ENCODE assay signal across 8 mouse cellular contexts in the genomic region with DNA sequence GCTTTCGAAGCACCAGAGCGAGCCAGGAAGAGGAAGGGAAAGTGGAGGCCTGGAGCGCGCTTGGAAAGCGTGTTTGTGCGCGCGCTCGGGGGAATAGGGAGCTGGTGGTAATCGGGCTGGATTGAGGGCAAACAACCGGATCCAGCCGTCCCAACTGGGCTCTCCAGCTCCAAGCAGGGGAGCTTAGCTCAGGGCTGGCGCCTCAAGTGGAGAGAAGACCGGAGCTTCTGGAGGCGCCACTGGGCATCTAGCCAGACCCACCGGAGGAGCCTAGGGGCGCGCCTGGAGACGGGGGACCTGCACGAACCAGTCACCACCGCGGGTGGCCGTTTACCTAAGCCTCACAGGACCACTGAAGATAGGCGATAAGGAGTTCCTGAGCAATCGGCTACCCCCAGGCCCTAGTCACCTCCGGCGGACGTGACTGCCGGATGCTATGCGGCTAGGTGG. TPM values are rescaled to one million over a fixed set of nuclear protein-coding genes. Genes with fewer than 3 reads are reported as not detected.
DNase-seq lines count a peak whose midpoint lies in the region; ATAC-seq lines count a peak whose summit lies in the region.

No protein-coding gene starts in this region.

- peak overlapping the region; percentile 43 for H3K4me3 ChIP-seq in embryonic facial prominence, embryonic 10.5 days
- peak overlapping the region; percentile 41 for H3K4me3 ChIP-seq in heart, embryonic 15.5 days
- peak overlapping the region; percentile 35 for H3K4me3 ChIP-seq in limb, embryonic 10.5 days
- H3K4me3 ChIP-seq in midbrain, embryonic 11.5 days (ENCODE audit: low read depth, low read length): 0 out of 2 replicates have a peak overlapping the region, but pooled peaks have one; percentile 5

- H3K27me3 ChIP-seq in embryonic facial prominence, embryonic 10.5 days (replicated peaks; ENCODE audit: low read depth, poor library complexity, severe bottlenecking): peaks cover 100% of the 10 kb centered on the region
- peaks cover 52% of the 10 kb centered on the region for H3K27me3 ChIP-seq in heart, embryonic 15.5 days
- H3K27me3 ChIP-seq in limb, embryonic 10.5 days (ENCODE audit: low read depth, poor library complexity, severe bottlenecking): peaks cover 100% of the 10 kb centered on the region
- peaks cover 82% of the 10 kb centered on the region for H3K27me3 ChIP-seq in midbrain, embryonic 11.5 days (ENCODE audit: control insufficient read depth, insufficient read depth, low read length)

- no peaks in the 10 kb centered on the region for H3K36me3 ChIP-seq in embryonic facial prominence, embryonic 10.5 days (replicated peaks)
- no peaks in the 10 kb centered on the region for H3K36me3 ChIP-seq in heart, embryonic 15.5 days
- H3K36me3 ChIP-seq in limb, embryonic 10.5 days: no peaks in the 10 kb centered on the region
- no peaks in the 10 kb centered on the region for H3K36me3 ChIP-seq in midbrain, embryonic 11.5 days (ENCODE audit: control insufficient read depth, insufficient read depth, low read length)

- DNase-seq in right cerebral cortex, postnatal 10 days (ENCODE audit: low spot score in 2 of 2): peak; percentile 47 to 64
- no peak for DNase-seq in right cerebral cortex, postnatal 36 days (ENCODE audit: low spot score in 2 of 2)
- DNase-seq in embryonic facial prominence, embryonic 10.5 days (ENCODE audit: low spot score): peak; percentile 49
- DNase-seq in limb, embryonic 10.5 days (ENCODE audit: low spot score): peak; percentile 56
- DNase-seq in midbrain, embryonic 11.5 days (ENCODE audit: low spot score, missing footprints): peak; percentile 90
- DNase-seq in thymus, postnatal 4 days: peak; percentile 55
- no peak for DNase-seq in layer of hippocampus, adult 9-11 months

- H3K4me1 ChIP-seq in embryonic facial prominence, embryonic 10.5 days: peaks cover 80% of the 10 kb centered on the region
- H3K4me1 ChIP-seq in heart, embryonic 15.5 days (replicated peaks): peaks cover 42% of the 10 kb centered on the region
- peaks cover 92% of the 10 kb centered on the region for H3K4me1 ChIP-seq in limb, embryonic 10.5 days
- peaks cover 18% of the 10 kb centered on the region for H3K4me1 ChIP-seq in midbrain, embryonic 11.5 days (ENCODE audit: control insufficient read depth, insufficient read depth, low read length)

- H3K9ac ChIP-seq in heart, embryonic 15.5 days: peak overlapping the region; percentile 50
- no peak overlapping the region; the same call in 1 of the 2 replicates for H3K9ac ChIP-seq in midbrain, embryonic 11.5 days (ENCODE audit: low read length)

- H3K9me3 ChIP-seq in embryonic facial prominence, embryonic 10.5 days: no peaks in the 10 kb centered on the region
- H3K9me3 ChIP-seq in heart, embryonic 15.5 days (replicated peaks): no peaks in the 10 kb centered on the region
- H3K9me3 ChIP-seq in limb, embryonic 10.5 days (replicated peaks): no peaks in the 10 kb centered on the region
- H3K9me3 ChIP-seq in midbrain, embryonic 11.5 days (ENCODE audit: control insufficient read depth, low read length): no peaks in the 10 kb centered on the region

- WGBS in embryonic facial prominence, embryonic 10.5 days: 7% methylated on average over 30 of the region's 30 CpGs
- WGBS in heart, embryonic 15.5 days: 3% methylated on average over 28 of the region's 30 CpGs
- 8% methylated on average over 28 of the region's 30 CpGs for WGBS in limb, embryonic 10.5 days
- 9% methylated on average over 28 of the region's 30 CpGs for WGBS in midbrain, embryonic 11.5 days

- H3K27ac ChIP-seq in embryonic facial prominence, embryonic 10.5 days (replicated peaks): peak overlapping the region; percentile 74
- peak overlapping the region; percentile 51 for H3K27ac ChIP-seq in heart, embryonic 15.5 days
- H3K27ac ChIP-seq in limb, embryonic 10.5 days: peak overlapping the region; percentile 79
- no peak overlapping the region for H3K27ac ChIP-seq in midbrain, embryonic 11.5 days (ENCODE audit: low read depth, low read length)

- no peak for ATAC-seq in heart, embryonic 15.5 days (replicated peaks; ENCODE audit: insufficient number of reproducible peaks, insufficient read depth, low FRiP score, low read depth)
- ATAC-seq in midbrain, embryonic 11.5 days (ENCODE audit: low FRiP score): no peak

- peak overlapping the region; percentile 69 for H3K4me2 ChIP-seq in heart, embryonic 15.5 days
- peak overlapping the region; percentile 36 for H3K4me2 ChIP-seq in midbrain, embryonic 11.5 days

RNA-seq across cellular contexts. Expression of a gene that starts 4.3 kb away (rescaled TPM):
- polyA plus RNA-seq in embryonic facial prominence, embryonic 10.5 days (2016; fragmentation: Nextera tagmentation; extraction: Ambion mirVana): 23.7 and 26.3 TPM in 2 replicates
- polyA plus RNA-seq in heart, embryonic 15.5 days (2015; fragmentation: Nextera tagmentation; extraction: Ambion mirVana): 11.7 and 14.9 TPM in 2 replicates
- 20.7 and 26.5 TPM in 2 replicates for polyA plus RNA-seq in limb, embryonic 10.5 days (2016; fragmentation: Nextera tagmentation; extraction: Ambion mirVana)
- 26.3 and 27.7 TPM in 2 replicates for polyA plus RNA-seq in midbrain, embryonic 11.5 days (2014; fragmentation: Nextera tagmentation; extraction: Ambion mirVana)

Comparison
In these comparisons a context has a peak if more than half of its experiments do, and no peak if none do; other contexts are left out.
1. DNase-seq: peak in right cerebral cortex, postnatal 10 days (2 of 2), embryonic facial prominence, embryonic 10.5 days (single experiment), limb, embryonic 10.5 days (single experiment), midbrain, embryonic 11.5 days (single experiment) and thymus, postnatal 4 days (single experiment); none in right cerebral cortex, postnatal 36 days (0 of 2) and layer of hippocampus, adult 9-11 months (single experiment).
2. Peak in every context shown above with its lines, with median percentiles within 50 percentile points of each other: H3K4me3 ChIP-seq.